Mouse (Mus musculus) R1 (cell line): ENCODE results near the gene Hemk1.
"Not testable (repeated sequence)": the region's sequence is repeated elsewhere in the genome, so short reads cannot be mapped to it uniquely, and the experiment has no call there.

Source experiments
- DNase-seq: peaks from one replicate; pipeline ENCODE4 v3.0.0-alpha.2; 2018; ENCODE audit warnings: low read depth, low spot score

Hemk1 gene

GRCm38 (mm10) chr9:107308346-107309000, 29.7 kb downstream of the Hemk1 start:
- DNase-seq, result no peak

- no peak for DNase-seq
Observed at GRCm38 (mm10) chr9:107307886-107308285, 30.3 kb downstream of the Hemk1 start.

DNA sequence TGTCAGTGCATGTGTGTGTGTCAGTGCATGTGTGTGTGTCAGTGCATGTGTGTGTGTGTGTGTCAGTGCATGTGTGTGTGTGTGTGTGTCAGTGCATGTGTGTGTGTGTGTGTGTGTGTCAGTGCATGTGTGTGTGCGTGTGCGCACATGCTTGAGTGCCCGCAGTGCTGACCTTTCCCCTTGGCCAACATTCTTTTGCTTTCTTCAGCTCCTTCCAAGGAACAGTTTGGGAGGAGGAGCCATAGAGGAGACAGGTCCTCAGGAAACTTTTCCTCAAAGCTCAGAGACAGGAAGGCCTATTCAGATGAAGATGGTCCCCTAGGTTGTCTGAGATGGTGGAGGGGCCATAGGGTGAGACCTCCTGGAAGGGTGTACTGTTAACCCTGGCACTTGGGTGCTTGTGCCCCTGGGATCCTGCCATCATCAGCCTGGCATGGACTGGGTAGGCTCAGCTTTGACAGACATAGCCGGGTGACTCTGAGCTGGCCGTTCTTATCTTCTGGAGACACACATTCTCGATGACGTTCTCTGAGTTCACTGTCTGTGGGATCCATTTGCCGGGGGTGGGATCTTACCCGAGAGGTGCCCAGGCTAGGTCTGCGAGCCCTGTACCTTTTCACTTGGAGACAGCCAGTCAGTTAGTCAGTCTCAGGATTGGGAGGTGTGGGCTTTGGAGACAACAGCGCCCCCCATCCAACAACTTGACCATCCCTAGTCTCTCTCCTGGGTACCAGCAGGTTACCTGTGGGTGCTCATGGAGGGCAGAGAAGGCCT, 30.9 kb downstream of the Hemk1 start:
- no peak for DNase-seq

DNA sequence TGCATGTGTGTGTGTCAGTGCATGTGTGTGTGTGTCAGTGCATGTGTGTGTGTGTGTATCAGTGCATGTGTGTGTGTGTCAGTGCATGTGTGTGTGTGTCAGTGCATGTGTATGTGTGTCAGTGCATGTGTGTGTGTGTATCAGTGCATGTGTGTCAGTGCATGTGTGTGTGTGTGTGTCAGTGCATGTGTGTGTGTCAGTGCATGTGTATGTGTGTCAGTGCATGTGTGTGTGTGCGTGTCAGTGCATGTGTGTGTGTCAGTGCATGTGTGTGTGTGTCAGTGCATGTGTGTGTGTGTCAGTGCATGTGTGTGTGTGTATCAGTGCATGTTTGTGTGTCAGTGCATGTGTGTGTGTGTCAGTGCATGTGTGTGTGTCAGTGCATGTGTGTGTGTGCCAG, 31.5 kb downstream of the Hemk1 start:
- not testable (repeated sequence) for DNase-seq

DNA sequence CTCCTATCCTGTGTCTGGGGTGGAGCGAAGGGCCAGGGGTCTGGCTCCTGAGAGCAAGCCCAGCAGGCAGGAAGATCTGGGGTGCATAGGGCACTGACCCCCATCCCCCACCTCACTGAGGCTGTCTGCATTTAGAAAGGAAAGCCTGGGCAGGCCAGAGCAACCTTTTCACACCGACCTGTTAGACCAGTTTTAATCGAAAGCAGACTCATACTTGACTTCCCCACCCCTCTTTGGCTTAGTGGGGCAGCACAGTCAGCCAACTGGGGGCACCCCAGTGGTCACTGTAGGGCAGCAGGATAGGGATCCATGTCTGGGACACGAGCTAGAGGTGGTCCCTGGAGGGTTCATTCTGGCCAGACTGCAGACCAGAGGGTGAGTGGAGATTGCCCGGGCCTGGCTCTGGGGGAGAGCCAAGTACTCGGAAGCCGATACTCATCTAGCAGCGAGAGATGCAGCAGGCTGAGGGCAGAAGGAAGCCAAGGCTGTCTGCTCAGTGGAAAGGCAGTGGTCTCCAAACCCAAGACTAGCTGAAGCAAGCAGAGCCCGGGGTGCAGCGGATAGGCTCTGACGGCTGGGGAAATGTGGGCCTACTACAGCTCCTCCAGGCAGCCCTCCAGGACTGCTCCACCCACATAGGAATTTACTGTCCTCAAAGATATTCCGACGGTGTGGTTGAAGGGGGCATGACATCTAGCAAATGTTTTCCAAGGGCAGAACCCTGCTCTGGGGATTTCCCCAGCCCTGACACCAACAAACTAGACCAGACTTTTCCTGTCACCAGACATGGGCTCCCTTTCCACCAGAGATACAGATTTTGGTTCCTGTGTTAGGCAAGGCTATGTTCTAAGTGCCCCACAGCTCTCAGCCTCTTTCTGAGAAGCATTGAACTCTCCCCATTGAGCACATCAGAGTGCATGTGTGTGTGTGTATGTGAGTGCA, 32.3 kb downstream of the Hemk1 start:
- DNase-seq, result no peak

DNA sequence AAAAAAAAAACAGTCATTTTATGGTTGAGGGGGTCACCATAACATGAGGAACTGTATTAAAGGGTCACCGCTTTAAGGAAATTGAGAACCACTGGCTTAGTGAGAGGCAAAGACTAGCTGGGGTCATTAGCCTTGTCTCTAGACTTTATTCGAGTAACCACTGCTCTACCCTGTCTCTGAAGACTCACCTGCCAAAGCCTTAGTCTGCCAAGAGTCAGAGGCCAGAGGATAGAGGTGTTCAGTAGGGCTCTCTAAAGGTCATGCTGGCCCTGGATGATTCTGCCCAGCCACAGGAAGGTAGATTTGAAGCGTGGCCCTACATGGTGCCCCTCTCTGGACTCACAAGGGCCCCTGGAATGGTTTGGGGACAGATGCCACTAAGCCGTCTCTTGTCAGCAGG, 33.1 kb downstream of the Hemk1 start:
- DNase-seq, result no peak

DNA sequence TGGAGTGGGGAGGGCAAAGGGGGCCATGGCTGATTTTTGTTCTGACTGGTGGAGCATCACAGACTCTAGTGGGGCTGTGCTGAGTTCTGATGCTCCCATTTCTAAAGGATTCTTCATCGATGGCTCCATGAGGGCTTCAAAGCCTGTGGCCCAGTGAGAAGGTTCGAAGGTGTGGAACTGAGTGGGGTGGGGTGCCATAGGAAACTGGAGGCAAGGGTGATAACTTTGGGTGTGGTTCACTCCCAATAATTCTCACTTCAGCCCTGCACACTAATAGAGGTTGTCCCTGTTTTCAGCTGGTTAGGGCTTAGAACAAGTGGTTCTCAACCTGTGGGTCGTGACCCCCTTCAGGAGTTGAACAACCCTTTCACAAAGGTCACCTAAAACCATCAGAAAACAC, 33.8 kb downstream of the Hemk1 start:
- no peak for DNase-seq

DNA sequence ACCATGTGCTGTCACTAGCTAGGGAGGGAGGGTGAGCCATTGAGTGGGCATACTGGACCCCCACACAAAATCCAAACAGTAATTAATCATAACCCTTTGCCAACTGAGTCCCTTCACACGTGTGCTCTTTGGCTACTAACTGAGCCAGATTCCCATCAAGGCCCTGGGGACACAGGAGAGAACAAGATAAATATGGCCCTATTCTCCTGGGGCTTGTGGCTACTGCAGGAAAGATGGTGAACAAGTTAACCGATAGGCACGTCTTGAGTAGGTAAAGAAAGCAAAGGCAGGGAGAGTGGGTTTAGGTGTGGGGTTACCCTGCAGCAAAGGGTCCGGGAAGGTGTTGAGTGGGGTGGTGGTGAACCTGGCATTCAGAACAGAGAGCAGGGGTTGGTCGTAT, 34.2 kb downstream of the Hemk1 start:
- no peak for DNase-seq

GRCm38 (mm10) chr9:107303121-107303820, 34.9 kb downstream of the Hemk1 start:
- no peak for DNase-seq

DNA sequence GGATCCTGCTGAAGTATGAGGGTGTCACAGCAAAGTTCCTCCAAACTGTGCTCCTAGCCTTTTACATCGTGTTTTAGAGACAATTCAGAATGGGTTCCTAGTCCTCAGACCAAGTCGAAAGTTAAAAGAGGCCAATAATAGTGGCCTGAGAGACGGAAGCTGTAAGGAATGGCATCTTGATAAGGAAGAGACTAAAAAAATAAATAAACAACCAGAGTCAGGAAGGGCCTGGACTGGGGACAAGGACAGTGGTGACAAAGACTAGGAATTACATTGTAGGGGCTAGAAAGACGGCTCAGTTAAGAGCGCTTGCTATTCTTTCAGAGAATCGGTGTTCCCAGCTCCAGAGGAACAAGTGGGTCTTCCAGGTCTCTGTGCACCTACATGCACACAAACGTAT, 35.6 kb downstream of the Hemk1 start:
- DNase-seq, result no peak

DNA sequence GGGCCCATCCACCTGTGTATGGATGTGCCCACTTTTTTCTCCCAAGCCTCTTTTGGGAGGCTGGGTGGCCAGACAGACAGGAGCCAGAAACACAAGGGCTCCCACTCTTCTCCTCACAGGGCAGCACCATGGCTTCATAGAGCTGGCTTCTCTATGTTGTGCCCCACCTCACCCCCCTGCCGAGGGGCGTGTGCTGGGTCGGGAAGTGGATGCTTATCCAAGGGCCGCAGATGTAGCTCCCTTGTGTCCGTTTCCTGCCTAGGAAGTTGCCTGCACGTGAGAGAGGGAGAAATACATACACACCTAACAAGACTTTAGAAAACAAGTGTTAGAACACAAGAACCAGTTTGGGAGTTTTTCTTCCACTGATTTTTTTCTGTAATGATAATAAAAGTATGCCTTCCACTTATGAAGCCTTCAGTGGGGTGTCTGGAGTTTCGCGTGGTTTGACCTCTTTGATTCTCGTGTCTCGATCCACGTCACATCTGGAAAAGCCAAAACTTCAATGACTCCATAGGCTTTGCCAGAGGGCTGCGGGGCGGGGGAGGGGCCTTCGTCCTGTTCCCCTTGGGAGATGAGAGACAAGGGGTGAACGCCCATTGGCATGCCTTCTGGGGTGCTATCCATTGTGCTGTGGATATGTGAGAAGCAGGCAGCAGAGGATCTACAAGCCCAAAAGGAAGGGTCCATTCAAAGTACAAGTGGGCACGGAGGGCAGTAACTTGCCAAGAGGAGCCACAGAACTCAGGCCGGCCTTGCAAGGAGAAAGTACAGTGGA, 36.4 kb downstream of the Hemk1 start:
- DNase-seq, result no peak

- DNase-seq, result no peak
Observed at GRCm38 (mm10) chr9:107300224-107300973, 37.8 kb downstream of the Hemk1 start.

GRCm38 (mm10) chr9:107299783-107300182, 38.4 kb downstream of the Hemk1 start:
- no peak for DNase-seq

DNA sequence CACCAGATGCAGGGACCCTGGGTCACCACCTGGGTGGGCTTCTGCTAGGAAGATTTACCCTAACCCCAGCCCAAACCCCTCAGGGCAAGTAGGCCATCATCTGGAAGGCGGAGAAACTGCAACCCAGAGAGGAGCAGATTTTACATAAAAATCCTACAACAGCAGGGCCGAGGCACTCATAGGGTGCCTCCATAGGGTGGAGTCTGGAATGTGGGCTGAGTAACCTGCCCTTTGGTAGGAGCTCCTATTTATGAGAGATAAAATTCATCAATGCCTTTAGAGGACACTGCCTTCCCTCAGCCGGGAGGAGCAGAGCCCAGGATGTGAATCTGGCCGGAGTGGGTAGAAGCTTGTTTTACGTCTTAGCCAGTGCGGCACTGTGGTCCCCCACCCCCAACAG, 39.3 kb downstream of the Hemk1 start:
- peak; percentile 58 for DNase-seq

DNA sequence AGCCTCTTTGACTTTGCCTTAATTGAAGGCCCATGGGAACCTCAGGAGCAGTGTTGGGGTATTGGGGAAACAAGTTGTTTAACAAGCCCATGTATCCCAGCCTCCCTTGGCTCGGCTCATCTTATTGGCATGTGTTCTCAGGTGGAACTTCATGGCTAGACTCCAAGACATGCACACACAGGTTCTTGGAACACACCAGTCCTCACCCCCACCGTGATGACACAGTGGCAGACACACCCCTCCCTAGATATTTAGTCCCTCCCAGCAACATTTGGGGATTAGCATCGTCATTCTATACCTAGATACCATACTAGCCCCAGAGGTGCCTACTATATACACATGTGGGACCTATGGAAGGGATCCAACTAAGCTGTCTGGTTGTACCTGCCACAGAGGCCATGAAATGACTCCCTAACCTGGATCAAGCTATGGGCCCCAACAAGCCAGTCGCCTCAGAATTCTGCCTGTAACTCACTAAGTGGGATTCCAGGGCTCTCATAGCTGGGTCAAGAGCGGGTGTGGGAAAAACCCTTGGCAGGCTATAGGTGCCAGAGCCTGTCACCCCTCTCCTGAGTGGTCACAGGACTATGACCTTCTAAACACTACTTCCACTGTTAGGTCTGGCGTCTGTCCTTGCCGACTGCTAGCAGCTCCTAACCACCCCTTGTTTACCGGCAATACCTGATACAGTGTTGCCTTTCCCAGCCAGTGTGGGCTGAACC, 39.9 kb downstream of the Hemk1 start:
- no peak for DNase-seq

DNA sequence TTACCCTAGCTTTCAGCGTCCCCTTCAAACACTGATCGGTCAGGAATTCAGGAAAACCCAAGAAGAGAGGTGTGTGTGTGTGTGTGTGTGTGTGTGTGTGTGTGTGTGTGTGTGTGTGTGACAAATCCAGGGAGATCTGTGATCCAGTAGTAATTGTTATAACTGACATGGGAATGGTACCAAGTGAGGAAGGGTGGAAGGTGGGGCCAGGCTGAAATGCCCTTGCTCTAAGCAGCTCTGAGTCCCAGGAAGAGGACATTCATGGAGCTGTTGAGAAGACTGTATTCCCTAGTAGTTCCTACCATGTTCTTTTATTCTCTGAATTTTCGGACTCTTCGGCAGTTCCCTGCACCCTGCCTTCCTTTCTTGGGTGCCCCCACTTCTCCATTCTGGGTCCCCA, 40.5 kb downstream of the Hemk1 start:
- no peak for DNase-seq

DNA sequence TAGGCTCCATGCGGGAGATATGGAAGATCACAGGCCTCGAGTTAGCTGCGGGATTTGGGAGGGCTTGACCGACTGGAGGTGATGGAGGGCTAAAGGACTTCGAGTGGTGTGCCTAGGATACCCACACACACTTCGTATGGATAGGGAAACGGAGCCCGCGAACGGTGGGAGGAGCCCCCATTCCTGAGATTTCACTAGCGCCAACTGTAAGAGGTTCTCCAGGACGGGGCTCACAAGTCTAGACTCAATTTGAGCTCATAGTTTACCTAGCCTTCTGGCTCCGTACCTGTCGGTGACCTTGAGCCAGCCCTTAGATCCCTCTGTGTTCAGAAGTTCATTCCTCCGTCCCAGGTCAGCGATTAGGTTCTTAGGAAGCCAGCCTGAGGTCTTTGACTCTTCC, 41.1 kb downstream of the Hemk1 start:
- DNase-seq, result no peak

- DNase-seq, result peak; percentile 97
Observed at GRCm38 (mm10) chr9:107296501-107296965, 41.6 kb downstream of the Hemk1 start.

GRCm38 (mm10) chr9:107296041-107296440, 42.1 kb downstream of the Hemk1 start:
- DNase-seq, result no peak

- no peak for DNase-seq
Observed at GRCm38 (mm10) chr9:107296016-107296040, 42.3 kb downstream of the Hemk1 start, which contains the start of gene Cish. Gene Cish (plus strand): TSS chr9:107296026.
